Mouse (Mus musculus) layer of hippocampus, adult 9-10 months (tissue): ENCODE measurements around the gene Wdfy3.
"Not testable (repeated sequence)": the region's sequence is repeated elsewhere in the genome, so short reads cannot be mapped to it uniquely, and the experiment has no call there.

Experiments used
- DNase-seq: peaks from one replicate; pipeline ENCODE4 v3.0.0; 2022; ENCODE audit warnings: low spot score

Gene Wdfy3

GRCm38 (mm10) chr5:101998971-101999370 is 70.8 kb downstream of the Wdfy3 start:
- no peak for DNase-seq

- no peak for DNase-seq
Measured at GRCm38 (mm10) chr5:101996036-101996735, 73.5 kb downstream of the Wdfy3 start.

- no peak for DNase-seq
Measured at GRCm38 (mm10) chr5:101995451-101995995, 74.2 kb downstream of the Wdfy3 start.

- no peak for DNase-seq
Measured at GRCm38 (mm10) chr5:101993996-101994395, 75.7 kb downstream of the Wdfy3 start.

- no peak for DNase-seq
Measured at GRCm38 (mm10) chr5:101992969-101993670, 76.6 kb downstream of the Wdfy3 start.

DNA sequence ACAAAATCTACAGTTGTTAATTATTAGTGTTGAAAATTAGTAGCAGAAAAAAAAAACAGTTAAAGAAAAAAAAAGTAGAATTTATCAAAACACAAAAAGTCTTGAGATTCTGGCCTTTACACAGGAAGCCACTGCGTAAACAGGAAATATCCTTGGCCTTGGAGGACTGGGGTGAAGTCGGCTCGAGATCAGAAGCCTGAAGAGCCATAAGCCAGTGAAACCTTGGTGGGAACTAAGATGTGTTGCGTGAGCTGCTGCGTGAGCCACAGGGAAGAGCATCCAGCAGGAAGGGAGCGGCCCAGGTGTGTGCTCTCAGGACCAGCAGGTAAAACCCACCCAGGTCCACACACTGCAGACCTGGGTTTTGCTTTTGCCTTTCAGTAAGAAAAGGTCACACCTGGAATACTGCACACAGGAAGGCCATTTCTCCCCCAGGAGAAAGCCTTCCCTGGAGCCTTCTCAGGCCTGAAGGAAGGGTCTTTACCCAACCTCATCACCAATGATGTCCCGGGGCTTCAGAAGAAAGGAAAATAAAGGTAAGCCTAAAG is 79.3 kb downstream of the Wdfy3 start:
- DNase-seq: no peak

GRCm38 (mm10) chr5:101988476-101988875 is 81.2 kb downstream of the Wdfy3 start:
- no peak for DNase-seq

- DNase-seq: no peak
Measured at GRCm38 (mm10) chr5:101986694-101987093, 83.0 kb downstream of the Wdfy3 start.

DNA sequence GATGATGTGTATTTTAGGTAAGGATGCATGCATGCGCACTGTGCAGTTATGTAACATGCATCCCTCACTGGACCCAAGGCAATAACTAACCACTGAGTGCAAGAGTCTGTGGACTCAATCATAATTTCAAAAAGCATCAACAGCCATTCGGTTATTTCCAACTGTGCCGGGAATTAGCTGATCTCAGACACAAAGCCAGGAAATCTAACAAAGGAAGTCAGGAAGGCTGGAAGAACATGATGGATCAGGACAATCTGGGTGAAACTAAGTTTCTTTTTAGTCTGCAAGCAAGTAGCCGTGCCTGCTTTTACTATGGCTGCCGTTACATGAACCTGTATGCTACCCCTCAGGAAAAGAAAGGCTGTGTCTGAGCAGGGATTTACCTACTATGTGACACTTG is 87.5 kb downstream of the Wdfy3 start:
- DNase-seq: no peak

DNA sequence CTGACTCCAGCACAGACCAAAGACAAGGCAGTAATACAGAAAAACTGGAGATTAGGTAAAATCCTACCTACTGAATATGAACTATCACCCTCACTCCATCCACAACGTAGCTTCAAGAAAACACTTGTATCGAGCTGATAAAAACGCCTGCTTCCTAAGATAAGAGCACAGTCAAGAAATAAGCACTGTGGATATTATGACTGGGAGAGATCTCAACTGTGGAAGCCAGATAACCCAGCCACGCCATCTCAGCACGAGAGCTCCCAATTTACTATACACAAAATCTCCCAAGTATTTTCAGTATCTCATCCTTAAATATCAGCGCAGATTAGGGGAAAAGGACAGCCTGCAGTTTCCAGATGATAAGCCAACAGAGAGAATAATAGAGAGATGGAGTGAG is 90.1 kb downstream of the Wdfy3 start:
- DNase-seq: no peak

DNA sequence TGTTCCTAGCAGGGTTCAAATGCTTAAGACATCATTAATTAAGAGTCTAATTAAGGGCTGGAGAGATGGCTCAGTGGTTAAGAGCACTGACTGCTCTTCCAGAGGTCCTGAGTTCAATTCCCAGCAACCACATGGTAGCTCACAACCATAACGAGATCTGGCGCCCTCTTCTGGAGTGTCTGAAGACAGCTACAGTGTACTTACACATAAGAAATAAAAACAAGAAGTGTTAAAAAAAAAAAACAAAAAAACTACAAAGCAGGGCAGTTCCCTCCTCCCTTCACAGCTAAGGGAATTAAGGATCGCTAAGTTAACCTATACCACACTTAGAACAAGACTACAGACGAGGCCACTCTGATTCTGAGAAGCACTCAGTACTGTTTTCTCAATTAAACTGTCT is 97.1 kb downstream of the Wdfy3 start:
- not testable (repeated sequence) for DNase-seq

GRCm38 (mm10) chr5:101968153-101968851 is 101.4 kb downstream of the Wdfy3 start:
- DNase-seq: no peak

DNA sequence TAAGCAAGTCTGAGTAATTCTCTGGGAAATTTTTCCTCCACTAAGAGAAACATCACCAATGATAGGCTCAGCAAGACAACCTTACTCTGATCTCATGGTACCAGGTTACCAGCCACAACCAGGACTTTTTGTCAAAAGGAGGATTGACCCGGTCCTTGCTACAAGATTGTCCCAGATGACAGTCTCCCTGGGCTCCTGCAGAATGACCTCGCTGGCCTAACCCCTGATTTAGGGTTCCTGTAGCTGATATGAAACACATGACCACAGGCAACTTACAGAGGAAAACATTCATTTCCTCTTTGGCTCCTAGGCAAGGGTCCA is 101.9 kb downstream of the Wdfy3 start:
- DNase-seq: no peak

DNA sequence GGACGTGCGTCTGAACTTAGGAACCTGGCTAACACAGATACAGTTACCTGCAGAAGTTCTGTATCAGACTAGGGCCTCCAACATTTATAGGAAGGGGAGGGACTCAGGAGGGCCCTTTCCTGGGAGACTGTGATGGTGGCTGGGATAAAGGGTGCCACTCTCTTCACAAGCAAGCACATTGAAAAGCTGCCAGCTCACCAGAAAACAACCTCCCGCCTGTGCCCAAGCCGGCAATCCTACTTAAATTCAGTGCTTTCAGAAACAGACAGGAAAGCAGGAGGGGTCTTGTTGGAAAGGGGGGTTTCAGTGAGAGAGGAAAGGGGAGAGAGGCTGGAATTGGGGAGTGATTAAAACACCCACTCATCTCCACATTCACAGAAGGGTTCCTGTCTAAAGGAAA is 106.9 kb downstream of the Wdfy3 start:
- DNase-seq: no peak

DNA sequence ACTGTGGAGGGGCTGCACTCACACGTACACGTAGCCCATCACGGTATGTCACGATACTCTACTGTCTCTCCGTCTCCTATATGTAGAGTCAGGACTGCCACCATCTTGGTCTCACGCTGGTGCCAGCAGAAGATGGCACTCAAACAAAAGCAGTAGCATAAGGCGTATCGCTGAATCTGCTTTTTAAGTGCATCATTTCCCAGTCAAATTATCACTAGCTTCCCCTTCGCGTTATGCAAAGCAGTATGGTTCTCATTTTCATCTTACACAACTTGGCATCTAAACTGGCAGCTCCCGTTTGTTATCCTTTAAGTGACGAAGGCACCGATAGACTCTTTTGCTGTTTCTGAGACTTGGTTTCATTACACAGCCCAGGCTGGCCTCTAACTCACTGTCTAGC is 110.4 kb downstream of the Wdfy3 start:
- no peak for DNase-seq

- no peak for DNase-seq
Measured at GRCm38 (mm10) chr5:101958941-101959340, 110.8 kb downstream of the Wdfy3 start.

GRCm38 (mm10) chr5:101957419-101957818 is 112.3 kb downstream of the Wdfy3 start:
- no peak for DNase-seq

GRCm38 (mm10) chr5:101954393-101955340 is 115.1 kb downstream of the Wdfy3 start:
- no peak for DNase-seq

DNA sequence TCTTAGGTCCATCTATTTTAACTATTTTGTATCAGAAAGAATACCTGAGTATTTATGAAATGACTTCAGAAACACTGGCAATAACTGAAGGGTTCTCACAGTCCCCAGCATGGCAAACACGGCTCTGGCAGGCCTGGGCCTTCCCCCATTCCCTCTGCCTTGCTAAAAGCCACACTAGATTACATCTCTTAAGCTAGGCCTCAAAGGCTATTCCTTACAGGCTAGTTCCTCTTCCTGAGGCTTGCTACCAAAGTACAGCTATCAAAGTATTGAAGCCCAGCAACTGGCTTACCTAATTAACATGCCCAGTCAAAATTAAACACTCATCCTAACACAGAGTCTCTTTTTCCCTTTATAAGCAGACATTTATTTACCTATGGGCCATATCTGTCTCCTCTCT is 117.8 kb downstream of the Wdfy3 start:
- no peak for DNase-seq

DNA sequence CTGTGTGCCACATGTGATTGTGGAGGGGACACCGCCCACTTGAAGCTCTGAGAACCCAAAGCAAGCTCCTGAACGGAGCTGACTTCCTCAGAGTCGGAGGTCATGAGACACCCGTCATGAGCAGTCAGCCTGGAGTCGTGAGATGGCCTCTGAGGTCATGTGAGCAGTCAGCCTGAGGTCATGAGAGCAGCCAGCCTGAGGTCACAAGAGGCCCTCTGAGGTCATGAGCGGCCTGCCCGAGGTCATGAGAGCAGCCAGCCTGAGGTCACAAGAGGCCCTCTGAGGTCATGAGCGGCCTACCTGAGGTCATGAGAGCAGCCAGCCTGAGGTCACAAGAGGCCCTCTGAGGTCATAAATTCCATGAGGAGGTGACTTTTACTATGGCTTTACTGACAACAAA is 120.4 kb downstream of the Wdfy3 start:
- no peak for DNase-seq

DNA sequence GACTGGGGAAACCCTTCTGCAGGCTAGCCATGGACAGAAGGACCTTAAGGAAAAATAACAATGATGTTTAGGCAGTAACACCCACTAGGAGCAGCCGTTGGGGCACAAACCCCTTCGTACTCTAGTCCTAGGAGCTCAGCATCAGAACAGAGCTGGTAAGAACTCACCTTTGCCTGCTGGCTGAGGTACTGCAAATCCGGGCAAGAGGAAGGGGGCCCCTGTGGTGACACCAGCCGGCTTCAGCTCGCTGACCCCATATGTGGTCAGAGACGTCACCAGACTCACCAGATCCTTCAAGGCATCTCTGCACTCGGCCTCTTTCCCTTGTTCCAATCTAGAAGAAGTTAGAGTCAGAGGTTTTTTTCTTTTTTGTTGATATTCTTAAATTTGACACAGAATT is 121.1 kb downstream of the Wdfy3 start:
- no peak for DNase-seq

DNA sequence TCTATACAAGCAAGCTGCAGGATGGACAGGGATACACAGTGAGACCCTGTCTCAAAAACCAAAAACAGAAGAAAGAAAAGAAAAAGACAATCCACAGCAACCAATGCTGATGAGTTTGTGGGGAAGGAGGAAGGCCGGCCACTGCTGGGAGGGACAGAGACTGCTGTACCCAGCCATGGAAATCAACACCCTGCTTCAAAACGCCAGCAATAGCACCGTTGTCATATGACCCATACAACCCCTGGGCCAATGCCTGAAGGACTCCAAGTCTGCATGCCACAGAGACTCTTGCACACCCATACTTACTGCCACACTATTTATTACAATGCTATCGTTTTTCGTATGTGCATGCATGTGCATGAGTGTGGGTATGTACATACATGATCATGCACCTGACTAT is 124.0 kb downstream of the Wdfy3 start:
- DNase-seq: no peak
